Mouse (Mus musculus) cerebellum, adult 2 months (tissue): Measurements from ENCODE around the gene Polr2i.

Source experiments
- CTCF ChIP-seq: fragments of 200-500 bp; IDR thresholded peaks from 2 replicates; pipeline ENCODE4 v1.5.1; 2011; ENCODE audit warnings: low read depth, mild to moderate bottlenecking, control low read depth, low read length, moderate library complexity, borderline replicate concordance; ENCODE audit not compliant: insufficient read depth
- POLR2A ChIP-seq: fragments of 200-500 bp; IDR thresholded peaks from 2 replicates; pipeline ENCODE4 v1.6.1; 2011; ENCODE audit warnings: low read length, control low read depth, borderline replicate concordance; ENCODE audit not compliant: insufficient read depth

DNA sequence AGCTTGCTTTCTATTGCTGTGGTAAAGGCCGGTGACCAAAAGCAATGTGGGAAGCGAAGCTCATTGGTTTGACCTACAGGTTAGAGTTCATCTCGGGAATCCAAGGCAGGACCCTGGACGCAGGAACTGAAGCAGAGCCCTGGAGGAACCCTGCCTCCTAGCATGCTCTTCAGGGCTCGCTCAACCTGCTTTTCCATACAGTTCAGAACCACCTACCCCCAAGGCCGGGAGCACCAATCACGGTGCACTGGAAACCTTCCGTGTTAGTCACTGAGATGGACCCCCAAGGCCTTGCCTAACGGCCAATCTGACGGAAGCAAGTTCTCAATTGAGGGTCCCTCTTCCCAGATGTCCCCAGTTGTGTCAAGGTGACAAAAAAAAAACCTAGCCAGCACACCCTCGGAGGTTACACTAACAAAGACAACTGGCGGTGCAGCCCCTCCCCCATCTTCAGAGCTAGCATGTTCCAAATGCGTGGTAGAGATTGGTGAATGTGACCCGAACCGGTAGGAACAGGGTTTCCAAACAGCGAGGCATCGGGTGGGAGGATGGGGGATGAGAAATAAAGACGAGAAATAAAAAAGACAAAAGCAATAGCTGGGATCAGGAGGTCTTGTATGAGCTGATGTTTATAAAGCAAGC is 32.1 kb upstream of the Polr2i start:
- TF ChIP-seq CTCF: no peak
- TF ChIP-seq POLR2A: no peak
